Mouse (Mus musculus) urinary bladder, postnatal 25 days (tissue): ENCODE results near the gene Srp9.
"Not testable (repeated sequence)": the region's sequence is repeated elsewhere in the genome, so short reads cannot be mapped to it uniquely, and the experiment has no call there.

Experiments
- DNase-seq: peaks from one replicate; pipeline ENCODE4 v3.0.0; 2022; ENCODE audit warnings: low spot score

Gene Srp9

DNA sequence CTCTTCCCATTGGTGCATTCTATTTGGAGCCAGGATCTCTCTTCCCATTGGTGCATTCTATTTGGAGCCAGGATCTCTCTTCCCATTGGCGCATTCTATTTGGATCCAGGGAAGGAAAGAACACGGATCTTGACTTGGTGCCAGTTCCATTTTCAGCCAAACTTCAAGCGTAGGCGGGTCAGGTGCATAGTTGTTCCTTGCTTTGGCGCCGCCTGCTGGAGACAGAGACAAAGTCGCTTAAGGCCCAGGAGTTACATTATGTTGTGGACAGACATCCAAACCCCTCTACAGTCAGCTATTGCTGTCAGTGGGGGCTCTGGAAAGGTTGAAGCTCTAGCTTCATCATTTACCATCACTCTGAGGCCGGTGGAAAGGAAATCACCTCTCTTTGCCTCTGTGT is 18.8 kb downstream of the Srp9 start:
- no peak for DNase-seq

- DNase-seq: no peak
Observed at GRCm38 (mm10) chr1:182145546-182145945, 21.0 kb downstream of the Srp9 start.

- DNase-seq: no peak
Observed at GRCm38 (mm10) chr1:182148864-182149514, 24.5 kb downstream of the Srp9 start.

DNA sequence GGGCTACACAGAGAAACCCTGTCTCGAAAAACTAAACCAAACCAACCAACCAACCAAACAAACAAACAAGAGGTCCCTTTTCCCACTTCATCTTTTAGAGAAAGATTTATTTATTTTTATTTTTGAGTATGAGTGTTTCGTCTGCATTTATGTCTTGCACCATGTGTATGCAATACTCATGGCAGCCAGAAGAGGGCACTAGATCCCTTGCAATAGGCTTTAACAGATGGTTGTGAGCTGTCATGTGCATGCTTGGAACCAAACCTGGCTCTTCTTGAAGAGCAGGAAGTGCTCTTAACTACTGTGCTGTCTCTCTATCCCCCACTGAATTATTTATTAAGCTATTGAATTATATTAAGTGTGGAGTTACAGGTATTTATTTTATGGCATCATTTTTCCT is 25.4 kb downstream of the Srp9 start:
- no peak for DNase-seq

DNA sequence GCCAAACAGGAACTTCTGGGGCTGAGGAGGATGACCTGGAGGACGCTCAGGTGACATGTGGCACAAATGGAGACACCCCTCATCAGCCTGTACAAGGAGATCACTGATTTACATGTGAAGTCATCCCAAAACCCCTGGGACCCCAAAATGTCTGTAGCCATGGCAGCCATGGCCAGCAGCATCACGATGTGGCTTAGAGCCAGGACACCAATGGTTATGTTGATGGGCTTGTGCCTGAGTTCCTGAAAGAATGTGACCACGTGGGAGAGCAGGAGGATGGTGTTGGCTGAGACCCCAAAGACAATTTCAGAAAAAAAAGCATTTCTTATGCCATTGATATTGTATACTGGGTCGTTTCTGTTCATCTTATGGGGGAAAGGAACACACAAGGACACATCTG is 33.2 kb downstream of the Srp9 start:
- DNase-seq: no peak

DNA sequence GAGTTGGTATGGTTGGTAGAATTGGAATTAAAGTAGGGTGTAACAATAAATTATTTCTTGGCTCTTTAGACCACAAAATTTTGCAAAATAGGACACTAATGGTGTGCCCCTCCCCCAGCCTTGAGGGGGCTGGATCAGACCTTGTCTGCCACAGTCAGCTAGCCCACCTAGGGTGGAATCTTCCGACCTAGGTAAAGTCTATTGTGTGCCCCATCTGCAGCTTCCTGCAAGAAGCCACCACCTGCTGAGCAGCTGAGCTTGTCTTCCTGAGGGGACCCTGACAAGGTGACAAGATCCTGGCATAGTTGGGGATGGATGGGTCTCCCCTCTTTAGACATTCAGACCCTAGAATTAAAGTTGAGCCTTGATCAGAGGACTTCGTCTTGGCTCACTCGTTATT is 35.0 kb downstream of the Srp9 start:
- DNase-seq: no peak

DNA sequence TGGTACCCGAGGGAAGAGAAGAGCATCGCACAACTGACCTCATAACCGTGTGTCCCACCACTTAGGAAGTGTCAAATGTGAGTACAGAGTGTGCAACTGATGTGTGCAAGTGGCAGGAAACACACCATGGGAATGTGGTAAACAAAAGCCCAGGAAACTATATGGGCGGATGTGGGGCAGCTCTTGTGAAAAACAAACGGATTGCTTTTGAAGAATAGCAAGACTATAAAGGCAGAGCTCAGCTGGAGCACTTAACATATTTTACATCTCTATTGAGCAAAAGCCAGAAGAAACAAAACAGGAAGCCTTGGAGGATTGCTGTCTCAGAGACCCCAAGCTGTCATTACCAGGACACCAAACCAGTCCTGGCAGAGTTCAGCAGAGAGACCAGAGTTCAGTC is 38.4 kb downstream of the Srp9 start:
- DNase-seq: no peak

DNA sequence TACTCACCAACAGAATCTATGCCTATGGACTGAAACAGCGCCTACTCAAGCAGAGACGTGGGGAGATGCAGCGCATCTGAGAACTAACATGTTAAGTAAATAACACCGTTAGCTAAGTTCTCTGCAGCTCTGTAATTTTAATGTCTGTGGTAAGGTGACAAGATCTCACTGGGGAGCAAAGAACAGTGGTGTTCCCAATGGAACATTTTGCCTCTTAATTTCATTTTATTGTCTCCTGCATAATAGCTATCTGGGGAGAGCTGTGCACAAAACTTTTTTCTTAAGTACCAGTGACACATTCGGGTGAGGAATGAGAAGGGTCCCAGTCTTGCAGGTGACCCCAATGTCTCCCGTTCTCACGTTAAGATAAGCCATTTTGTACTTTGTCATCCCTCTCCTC is 39.8 kb downstream of the Srp9 start, which contains the start of gene Vmn1r1:
Gene Vmn1r1 (minus strand): TSS at position 101 of the 400 bp plus-strand sequence.
- no peak for DNase-seq

DNA sequence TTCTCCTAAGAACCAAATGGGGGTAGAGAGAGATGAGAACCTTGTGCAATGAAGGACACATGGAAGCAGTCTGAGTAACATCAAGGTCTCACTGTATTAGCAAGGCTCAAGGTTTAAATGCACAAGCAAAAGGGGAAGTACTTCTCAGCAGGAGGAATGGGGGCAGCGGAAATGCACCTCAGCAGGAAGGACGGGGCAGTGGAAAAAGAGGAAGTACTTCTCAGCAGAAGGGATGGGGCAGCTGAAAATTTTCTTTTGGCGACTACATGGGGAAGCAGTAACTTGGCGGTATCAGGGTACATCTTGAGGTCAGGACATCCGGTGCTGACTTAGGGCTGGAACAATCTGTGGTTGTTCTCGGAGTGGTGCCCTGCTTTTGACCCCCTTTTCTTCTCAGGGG is 45.7 kb downstream of the Srp9 start:
- DNase-seq: not testable (repeated sequence)

- DNase-seq: not testable (repeated sequence)
Observed at GRCm38 (mm10) chr1:182176985-182177384, 52.4 kb downstream of the Srp9 start.

DNA sequence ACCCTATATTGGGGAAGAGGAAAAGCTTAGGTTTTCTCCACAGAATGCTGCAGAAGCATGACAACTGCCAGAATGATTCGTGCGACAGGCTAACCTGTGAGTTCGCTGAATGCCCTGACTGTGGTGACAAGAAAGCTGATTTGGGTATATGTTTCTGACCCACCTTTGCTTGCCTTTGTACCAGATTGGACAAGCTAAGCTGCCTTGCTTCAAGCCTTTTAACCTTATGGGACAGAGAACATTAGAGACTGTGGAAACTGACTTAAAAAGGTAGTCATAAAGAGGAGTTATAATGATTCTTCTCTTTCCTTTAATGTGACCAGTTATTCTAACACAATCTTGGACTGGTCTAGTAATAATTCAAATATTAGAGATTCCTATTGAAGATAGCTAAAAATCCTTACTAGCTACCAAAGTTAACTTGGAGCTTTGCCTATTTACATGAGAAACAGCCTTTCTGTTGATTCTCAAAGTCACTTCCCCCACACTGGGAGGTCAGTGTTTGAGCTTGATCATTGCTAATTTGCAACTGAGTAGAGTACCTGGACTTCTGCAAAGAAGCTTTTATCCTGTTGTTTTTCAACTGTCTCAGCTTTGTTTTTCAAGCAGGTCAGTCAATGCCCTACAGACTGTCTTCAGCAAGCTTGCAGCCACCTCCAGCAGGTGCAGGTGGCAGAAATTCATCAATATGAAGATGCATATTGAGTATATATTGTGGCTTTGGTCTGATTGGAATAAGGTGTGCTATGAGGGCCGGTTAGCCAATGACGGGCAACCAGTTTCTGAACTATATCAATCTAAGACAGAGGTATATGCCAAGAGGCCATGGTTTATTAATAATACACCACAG is 57.1 kb downstream of the Srp9 start:
- no peak for DNase-seq
